Mouse (Mus musculus): ENCODE data around the gene Cldn16.
"Not testable (repeated sequence)": the region's sequence is repeated elsewhere in the genome, so short reads cannot be mapped to it uniquely, and the experiment has no call there.

Cldn16 gene

GRCm38 (mm10) chr16:26462835-26463234 lies at the start of gene Cldn16:
TSS of gene Cldn16 (plus strand) at chr16:26463135.
- DNase-seq, result no peak

- no peak for DNase-seq
Observed at GRCm38 (mm10) chr16:26418616-26419015, 44.3 kb upstream of the Cldn16 start.

GRCm38 (mm10) chr16:26422078-26422477 lies 40.9 kb upstream of the Cldn16 start:
- DNase-seq, result no peak

GRCm38 (mm10) chr16:26430246-26430645 lies 32.7 kb upstream of the Cldn16 start:
- no peak for DNase-seq

GRCm38 (mm10) chr16:26433486-26433885 lies 29.4 kb upstream of the Cldn16 start:
- DNase-seq, result no peak

GRCm38 (mm10) chr16:26440031-26440430 lies 22.9 kb upstream of the Cldn16 start:
- no peak for DNase-seq

- no peak for DNase-seq
Observed at GRCm38 (mm10) chr16:26441156-26441555, 21.8 kb upstream of the Cldn16 start.

- no peak for DNase-seq
Observed at GRCm38 (mm10) chr16:26444843-26445242, 18.1 kb upstream of the Cldn16 start.

GRCm38 (mm10) chr16:26447594-26447993 lies 15.3 kb upstream of the Cldn16 start:
- no peak for DNase-seq

- DNase-seq, result no peak
Observed at GRCm38 (mm10) chr16:26454163-26454562, 8.8 kb upstream of the Cldn16 start.

GRCm38 (mm10) chr16:26456182-26456581 lies 6.8 kb upstream of the Cldn16 start:
- DNase-seq, result no peak

GRCm38 (mm10) chr16:26466535-26466934 lies 3.6 kb downstream of the Cldn16 start:
- DNase-seq, result no peak

GRCm38 (mm10) chr16:26471254-26471653 lies 8.3 kb downstream of the Cldn16 start:
- no peak for DNase-seq

GRCm38 (mm10) chr16:26495721-26496120 lies 32.8 kb downstream of the Cldn16 start:
- DNase-seq, result no peak

GRCm38 (mm10) chr16:26499705-26500104 lies 36.8 kb downstream of the Cldn16 start:
- not testable (repeated sequence) for DNase-seq

- no peak for DNase-seq
Observed at GRCm38 (mm10) chr16:26500738-26501137, 37.8 kb downstream of the Cldn16 start.

- DNase-seq, result no peak
Observed at GRCm38 (mm10) chr16:26504961-26505360, 42.0 kb downstream of the Cldn16 start.

- no peak for DNase-seq
Observed at GRCm38 (mm10) chr16:26519596-26519995, 56.7 kb downstream of the Cldn16 start.

- DNase-seq, result no peak
Observed at GRCm38 (mm10) chr16:26525832-26526231, 62.9 kb downstream of the Cldn16 start.

- DNase-seq, result no peak
Observed at GRCm38 (mm10) chr16:26526669-26527068, 63.7 kb downstream of the Cldn16 start, which contains the start of gene Tmem207. TSS of gene Tmem207 (minus strand) at chr16:26526769.

- DNase-seq, result no peak
Observed at GRCm38 (mm10) chr16:26527931-26528666, 65.2 kb downstream of the Cldn16 start.

- no peak for DNase-seq
Observed at GRCm38 (mm10) chr16:26530451-26530850, 67.5 kb downstream of the Cldn16 start.

GRCm38 (mm10) chr16:26532287-26532686 lies 69.4 kb downstream of the Cldn16 start:
- DNase-seq, result no peak
